Mouse (Mus musculus) cerebellum, adult 2 months (tissue): ENCODE results near the gene Thbd.

Experiments used
- CTCF ChIP-seq: fragments of 200-500 bp; IDR thresholded peaks from 2 replicates; pipeline ENCODE4 v1.5.1; 2011; ENCODE audit warnings: low read depth, mild to moderate bottlenecking, control low read depth, low read length, moderate library complexity, borderline replicate concordance; ENCODE audit not compliant: insufficient read depth
- POLR2A ChIP-seq: fragments of 200-500 bp; IDR thresholded peaks from 2 replicates; pipeline ENCODE4 v1.6.1; 2011; ENCODE audit warnings: low read length, control low read depth, borderline replicate concordance; ENCODE audit not compliant: insufficient read depth

DNA sequence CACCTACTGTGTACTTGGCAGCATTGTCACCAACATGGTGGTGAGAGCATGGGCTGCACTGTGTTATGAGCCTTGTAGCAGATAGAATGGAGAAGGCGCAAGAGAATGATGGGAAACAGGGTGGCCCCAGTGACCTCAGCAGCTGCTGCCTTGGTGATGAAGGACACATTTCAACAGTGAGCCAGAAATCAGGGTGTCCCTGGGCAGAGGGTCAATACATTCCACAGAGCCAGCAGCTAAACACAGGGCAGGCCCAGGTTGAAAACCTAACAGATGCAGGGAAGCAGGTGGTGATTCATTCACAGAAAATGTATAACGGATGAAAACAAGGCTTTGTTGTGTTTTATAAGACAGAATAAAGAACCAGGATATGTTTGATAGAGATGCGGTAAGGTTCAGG lies 38.5 kb upstream of the Thbd start:
- TF ChIP-seq CTCF (no peak), POLR2A (no peak)
